Mouse (Mus musculus): ENCODE results near the gene Esp22. TPM values are rescaled to one million over a fixed set of nuclear protein-coding genes. Genes with fewer than 3 reads are reported as not detected.
"Not testable (repeated sequence)": the region's sequence is repeated elsewhere in the genome, so short reads cannot be mapped to it uniquely, and the experiment has no call there.

Esp22 gene
- polyA plus RNA-seq (2012; rRNA removed) (not detected in 2 replicates), polyA plus RNA-seq (2014; fragmentation: Nextera tagmentation; extraction: Ambion mirVana) (not detected in 2 replicates)

DNA sequence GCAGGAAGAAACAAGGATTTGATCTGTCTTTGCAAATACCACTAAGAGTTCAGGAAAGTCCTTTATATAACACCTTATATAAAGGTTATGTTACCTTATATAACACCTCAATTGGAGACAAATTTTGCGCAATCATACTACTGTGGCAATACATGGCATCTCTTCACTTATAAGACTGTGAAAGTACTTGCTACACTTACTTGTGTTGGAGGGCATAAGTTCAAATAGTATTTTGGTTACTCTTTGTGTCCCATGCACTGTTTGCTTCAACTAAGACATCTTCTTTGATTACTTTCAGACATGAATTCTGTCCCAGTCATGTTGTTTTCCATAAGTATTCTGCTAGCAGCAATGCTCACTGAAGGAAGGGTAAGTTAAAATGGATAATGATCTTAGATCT is at the start of gene Esp22:
Gene Esp22 (plus strand): TSS at position 301 of the 400 bp plus-strand sequence.
- 95% methylated on average over 1 of the region's 1 CpGs for WGBS
- DNase-seq (ENCODE audit: low spot score): no peak
- H3K4me2 ChIP-seq (replicated peaks; ENCODE audit: low read depth, low read length, severe bottlenecking): no peak within 1 kb of the TSS
- no peak for ATAC-seq (ENCODE audit: low FRiP score, low read depth)
- no peaks in the 10 kb centered on the region for H3K27me3 ChIP-seq (ENCODE audit: control insufficient read depth, insufficient read depth, low read length)
- no peak within 1 kb of the TSS for H3K4me3 ChIP-seq (replicated peaks; ENCODE audit: low read length)
- no peaks in the 10 kb centered on the region for H3K4me1 ChIP-seq (ENCODE audit: control insufficient read depth, insufficient read depth, low read length)
- TF ChIP-seq POLR2A (IDR thresholded peaks at IDR 0.05; ENCODE audit: borderline replicate concordance, extremely low read depth, insufficient read depth, insufficient read length): no peak
- peaks cover 7% of the 10 kb centered on the region; the same call in 1 of the 2 replicates for H3K9me3 ChIP-seq (ENCODE audit: control insufficient read depth, low read length)
- H3K27ac ChIP-seq (replicated peaks; ENCODE audit: low read depth, low read length): no peak within 1 kb of the TSS
- no peak within 1 kb of the TSS for H3K9ac ChIP-seq (ENCODE audit: low read depth, low read length, severe bottlenecking)
- H3K36me3 ChIP-seq (ENCODE audit: control insufficient read depth, insufficient read depth, low read length): no peaks in the 10 kb centered on the region

GRCm38 (mm10) chr17:39063641-39064040 is 31.5 kb upstream of the Esp22 start:
- ATAC-seq (ENCODE audit: low FRiP score, low read depth) (no peak), DNase-seq (ENCODE audit: low spot score) (no peak)
- H3K27ac ChIP-seq (replicated peaks; ENCODE audit: low read depth, low read length): no peak overlapping the region
- peaks cover 9% of the 10 kb centered on the region for H3K9me3 ChIP-seq (ENCODE audit: control insufficient read depth, low read length)
- no peak overlapping the region for H3K4me2 ChIP-seq (replicated peaks; ENCODE audit: low read depth, low read length, severe bottlenecking)
- no peak overlapping the region for H3K4me3 ChIP-seq (replicated peaks; ENCODE audit: low read length)
- no peaks in the 10 kb centered on the region for H3K4me1 ChIP-seq (ENCODE audit: control insufficient read depth, insufficient read depth, low read length)
- H3K9ac ChIP-seq (ENCODE audit: low read depth, low read length, severe bottlenecking): no peak overlapping the region
- H3K36me3 ChIP-seq (ENCODE audit: control insufficient read depth, insufficient read depth, low read length): no peaks in the 10 kb centered on the region
- TF ChIP-seq POLR2A (IDR thresholded peaks at IDR 0.05; ENCODE audit: borderline replicate concordance, extremely low read depth, insufficient read depth, insufficient read length): no peak
- no peaks in the 10 kb centered on the region for H3K27me3 ChIP-seq (ENCODE audit: control insufficient read depth, insufficient read depth, low read length)

- Histone ChIP-seq H3K4me3 (replicated peaks; ENCODE audit: low read length) (no peak within 1 kb of the TSS), H3K4me1 (ENCODE audit: control insufficient read depth, insufficient read depth, low read length) (no peaks in the 10 kb centered on the region), H3K4me2 (replicated peaks; ENCODE audit: low read depth, low read length, severe bottlenecking) (no peak within 1 kb of the TSS), H3K9ac (ENCODE audit: low read depth, low read length, severe bottlenecking) (no peak within 1 kb of the TSS), H3K36me3 (ENCODE audit: control insufficient read depth, insufficient read depth, low read length) (no peaks in the 10 kb centered on the region), H3K9me3 (ENCODE audit: control insufficient read depth, low read length) (no peaks in the 10 kb centered on the region; the same call in 1 of the 2 replicates), H3K27me3 (ENCODE audit: control insufficient read depth, insufficient read depth, low read length) (no peaks in the 10 kb centered on the region), H3K27ac (replicated peaks; ENCODE audit: low read depth, low read length) (no peak within 1 kb of the TSS)
- TF ChIP-seq POLR2A (IDR thresholded peaks at IDR 0.05; ENCODE audit: borderline replicate concordance, extremely low read depth, insufficient read depth, insufficient read length): no peak
- DNase-seq (ENCODE audit: low spot score): no peak
- no peak for ATAC-seq (ENCODE audit: low FRiP score, low read depth)
- 47% methylated on average over 1 of the region's 1 CpGs for WGBS
These were observed 18.2 kb upstream of the Esp22 start, which contains the start of gene Esp23 for GRCm38 (mm10) chr17:39076937-39077336. Esp23 (minus strand) TSS chr17:39077037.

DNA sequence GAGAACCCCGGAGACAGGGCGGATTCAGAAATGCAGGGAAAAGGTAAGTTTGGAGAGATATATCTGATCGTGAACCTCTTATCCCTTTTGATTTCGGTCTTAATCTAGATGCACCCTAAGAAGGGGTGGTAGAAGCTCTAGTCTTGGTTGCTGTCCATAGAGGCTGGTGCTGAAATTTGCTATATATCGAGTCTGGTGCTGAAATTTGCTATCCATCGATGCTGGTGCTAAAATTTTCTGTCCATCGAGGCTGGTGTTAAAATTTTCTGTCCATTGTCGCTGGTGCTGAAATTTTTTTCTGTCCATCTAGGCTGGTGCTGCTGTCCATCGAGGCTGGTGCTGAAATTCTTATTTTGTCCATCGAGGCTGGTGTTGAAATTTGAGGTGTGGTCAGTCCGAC is 12.0 kb downstream of the Esp22 start:
- H3K4me3 ChIP-seq (replicated peaks; ENCODE audit: low read length); H3K36me3 ChIP-seq (ENCODE audit: control insufficient read depth, insufficient read depth, low read length); H3K9me3 ChIP-seq (ENCODE audit: control insufficient read depth, low read length); H3K27ac ChIP-seq (replicated peaks; ENCODE audit: low read depth, low read length); ATAC-seq (ENCODE audit: low FRiP score, low read depth); H3K27me3 ChIP-seq (ENCODE audit: control insufficient read depth, insufficient read depth, low read length); H3K4me2 ChIP-seq (replicated peaks; ENCODE audit: low read depth, low read length, severe bottlenecking); H3K9ac ChIP-seq (ENCODE audit: low read depth, low read length, severe bottlenecking); H3K4me1 ChIP-seq (ENCODE audit: control insufficient read depth, insufficient read depth, low read length): not testable (repeated sequence)
- peak; percentile 3 for DNase-seq (ENCODE audit: low spot score)
- 75% methylated on average over 11 of the region's 11 CpGs for WGBS

- H3K4me3 ChIP-seq (replicated peaks; ENCODE audit: low read length); H3K27me3 ChIP-seq (ENCODE audit: control insufficient read depth, insufficient read depth, low read length); H3K4me1 ChIP-seq (ENCODE audit: control insufficient read depth, insufficient read depth, low read length); DNase-seq (ENCODE audit: low spot score); H3K4me2 ChIP-seq (replicated peaks; ENCODE audit: low read depth, low read length, severe bottlenecking); H3K27ac ChIP-seq (replicated peaks; ENCODE audit: low read depth, low read length); H3K36me3 ChIP-seq (ENCODE audit: control insufficient read depth, insufficient read depth, low read length); ATAC-seq (ENCODE audit: low FRiP score, low read depth); H3K9ac ChIP-seq (ENCODE audit: low read depth, low read length, severe bottlenecking); H3K9me3 ChIP-seq (ENCODE audit: control insufficient read depth, low read length): not testable (repeated sequence)
- WGBS: 75% methylated on average over 12 of the region's 12 CpGs
These were observed 34.0 kb downstream of the Esp22 start for GRCm38 (mm10) chr17:39129156-39129555.

Other genes with a start within 250 kb of the Esp22 start
- not detected in 2 replicates for gene Esp24, start 58.6 kb upstream of the Esp22 start, polyA plus RNA-seq (2012; rRNA removed)
- not detected in 2 replicates for gene Esp24, start 58.6 kb upstream of the Esp22 start, polyA plus RNA-seq (2014; fragmentation: Nextera tagmentation; extraction: Ambion mirVana)
- not detected in 2 replicates for gene Gm21903, start 52.0 kb upstream of the Esp22 start, polyA plus RNA-seq (2012; rRNA removed)
- gene Gm21903, start 52.0 kb upstream of the Esp22 start, polyA plus RNA-seq (2014; fragmentation: Nextera tagmentation; extraction: Ambion mirVana): not detected in 2 replicates
- gene Esp23, start 18.3 kb upstream of the Esp22 start, polyA plus RNA-seq (2012; rRNA removed): not detected in 2 replicates
- not detected in 2 replicates for gene Esp23, start 18.3 kb upstream of the Esp22 start, polyA plus RNA-seq (2014; fragmentation: Nextera tagmentation; extraction: Ambion mirVana)

Data from limb, embryonic 14.5 days (tissue).